17 mouse cellular contexts compared by ENCODE assay signal in genomic region chr13:42304139-42304538, GRCm38 (mm10). TPM values are rescaled to one million over a fixed set of nuclear protein-coding genes. Genes with fewer than 3 reads are reported as not detected.
DNase-seq lines count a peak whose midpoint lies in the region; ATAC-seq and TF ChIP-seq lines count a peak whose summit lies in the region.
"Had no signal": no experiment of that assay in that cellular context is flagged by ENCODE, and none has a peak within 500 bp of the region (broad histone marks: within the 10 kb centered on the region; RNA-seq: fewer than 3 reads in every experiment).

No protein-coding gene starts in this region.

- intact Hi-C loops in heart, postnatal 10 days (cut with DNase I), result loop anchor here (1.0 to 5.0 kb wide), 2 partner anchors 285 to 488 kb away; no protein-coding TSS in a partner anchor

- H3K36me3 ChIP-seq in heart, embryonic 13.5 days, result peaks cover 34% of the 10 kb centered on the region
- no peaks in the 10 kb centered on the region for H3K36me3 ChIP-seq in intestine, embryonic 16.5 days (ENCODE audit: control insufficient read depth, insufficient read depth, low read length)
- H3K36me3 ChIP-seq in neural tube, embryonic 15.5 days, result no peaks in the 10 kb centered on the region
- H3K36me3 ChIP-seq: embryonic facial prominence, embryonic 10.5 days; midbrain, embryonic 12.5 days had no signal

- H3K9ac ChIP-seq in heart, embryonic 13.5 days, result peak overlapping the region; percentile 85
- peak overlapping the region; percentile 27; the same call in 1 of the 2 replicates for H3K9ac ChIP-seq in intestine, embryonic 16.5 days (ENCODE audit: low read depth, low read length)
- H3K9ac ChIP-seq in neural tube, embryonic 15.5 days (replicated peaks), result no peak overlapping the region
- H3K9ac ChIP-seq: midbrain, embryonic 12.5 days had no signal

- DNase-seq in heart, postnatal 10 days, result no peak
- no peak for DNase-seq in lung, adult 2 months
- DNase-seq in lung, adult 18-20 months, result no peak
- DNase-seq in layer of hippocampus, postnatal 25 days (ENCODE audit: extremely low spot score in 1 of 2, low spot score in 1 of 2), result no peak
- no peak for DNase-seq in left cerebral cortex, adult 8-10 months (ENCODE audit: low spot score in 2 of 2)
- DNase-seq: cerebellum, adult 11 months; cerebellum, postnatal 36 days; gastrocnemius, postnatal 25 days; liver; right cerebral cortex, postnatal 25 days had no signal

- no peaks in the 10 kb centered on the region for H3K27me3 ChIP-seq in heart, embryonic 13.5 days (replicated peaks)
- 0 out of 2 replicates have a peak, but pooled peaks cover 4% of the 10 kb centered on the region for H3K27me3 ChIP-seq in intestine, embryonic 16.5 days (replicated peaks; ENCODE audit: control insufficient read depth, insufficient read depth, low read length)
- H3K27me3 ChIP-seq in neural tube, embryonic 15.5 days (replicated peaks), result peaks cover 18% of the 10 kb centered on the region

- peaks cover 42% of the 10 kb centered on the region for H3K4me1 ChIP-seq in heart, embryonic 13.5 days
- peaks cover 6% of the 10 kb centered on the region; the same call in 1 of the 2 replicates for H3K4me1 ChIP-seq in lung, adult 2 months (ENCODE audit: control insufficient read depth, insufficient read depth, low read length)
- peaks cover 17% of the 10 kb centered on the region for H3K4me1 ChIP-seq in intestine, embryonic 16.5 days (ENCODE audit: control insufficient read depth, insufficient read depth, low read length)
- H3K4me1 ChIP-seq in neural tube, embryonic 15.5 days, result peaks cover 20% of the 10 kb centered on the region

- ATAC-seq in heart, embryonic 13.5 days (ENCODE audit: extremely low read depth, insufficient number of reproducible peaks, low FRiP score, low TSS enrichment), result no peak
- ATAC-seq in intestine, embryonic 16.5 days, result no peak
- ATAC-seq in neural tube, embryonic 15.5 days (ENCODE audit: low FRiP score), result no peak

- TF ChIP-seq CTCF in lung, adult 2 months (IDR thresholded peaks at IDR 0.05; ENCODE audit: insufficient read depth, low read length), result no peak

- peak overlapping the region; percentile 64 for H3K4me3 ChIP-seq in heart, embryonic 13.5 days
- peak overlapping the region; percentile 73 for H3K4me3 ChIP-seq in lung, adult 2 months (replicated peaks; ENCODE audit: extremely low read depth, low read depth, low read length)
- H3K4me3 ChIP-seq in intestine, embryonic 16.5 days (ENCODE audit: low read length), result 0 out of 2 replicates have a peak overlapping the region, but pooled peaks have one; percentile 52
- H3K4me3 ChIP-seq in neural tube, embryonic 15.5 days (replicated peaks), result no peak overlapping the region
- H3K4me3 ChIP-seq: erythroblast, embryonic 14.5 days; midbrain, embryonic 12.5 days had no signal

- 51% methylated on average over 8 of the region's 8 CpGs for WGBS in heart, embryonic 13.5 days
- WGBS in lung, adult 2 months, result 26% methylated on average over 8 of the region's 8 CpGs
- WGBS in intestine, embryonic 16.5 days, result 61% methylated on average over 8 of the region's 8 CpGs
- WGBS in neural tube, embryonic 15.5 days, result 82% methylated on average over 8 of the region's 8 CpGs

- peak overlapping the region; percentile 74 for H3K4me2 ChIP-seq in heart, embryonic 13.5 days
- H3K4me2 ChIP-seq in intestine, embryonic 16.5 days (ENCODE audit: low read depth, low read length), result peak overlapping the region; percentile 63; the same call in 1 of the 2 replicates
- 0 out of 2 replicates have a peak overlapping the region, but pooled peaks have one; percentile 73 for H3K4me2 ChIP-seq in neural tube, embryonic 15.5 days
- H3K4me2 ChIP-seq: midbrain, embryonic 12.5 days had no signal

- TF ChIP-seq POLR2A in lung, adult 2 months (IDR thresholded peaks at IDR 0.05; ENCODE audit: borderline replicate concordance, extremely low read depth, low read depth, low read length), result no peak

- no peaks in the 10 kb centered on the region for H3K9me3 ChIP-seq in heart, embryonic 13.5 days
- no peaks in the 10 kb centered on the region for H3K9me3 ChIP-seq in intestine, embryonic 16.5 days (ENCODE audit: control insufficient read depth, low read length)
- no peaks in the 10 kb centered on the region for H3K9me3 ChIP-seq in neural tube, embryonic 15.5 days (replicated peaks)
- H3K9me3 ChIP-seq: embryonic facial prominence, embryonic 10.5 days; midbrain, embryonic 12.5 days had no signal

- H3K27ac ChIP-seq in heart, embryonic 13.5 days (replicated peaks), result no peak overlapping the region
- H3K27ac ChIP-seq in intestine, embryonic 16.5 days (ENCODE audit: low read length), result no peak overlapping the region
- no peak overlapping the region for H3K27ac ChIP-seq in neural tube, embryonic 15.5 days (replicated peaks)
- H3K27ac ChIP-seq: macrophage; midbrain, embryonic 12.5 days had no signal

RNA-seq across cellular contexts. Expression of gene Edn1, which starts 2.9 kb away (rescaled TPM):
- 7.1 TPM in 2 replicates for polyA plus RNA-seq in heart, embryonic 13.5 days (2015; fragmentation: Nextera tagmentation; extraction: Ambion mirVana)
- total RNA-seq in heart, postnatal 10 days (2021), result 1 to 10 TPM; 7.4 to 8.4 TPM
- 8.8 and 18.2 TPM in 2 replicates for polyA plus RNA-seq in lung, adult 2 months (2012; rRNA removed)
- polyA plus RNA-seq in intestine, embryonic 16.5 days (2015; fragmentation: Nextera tagmentation; extraction: Ambion mirVana), result 5.7 and 6.3 TPM in 2 replicates
- polyA plus RNA-seq in neural tube, embryonic 15.5 days (2015; fragmentation: Nextera tagmentation; extraction: Ambion mirVana), result 2.3 and 4.1 TPM in 2 replicates
- total RNA-seq in layer of hippocampus, postnatal 25 days (2021), result 1 to 10 TPM; 2.8 to 3.1 TPM
- total RNA-seq in left cerebral cortex, adult 8-10 months (2022), result 1 to 10 TPM; 1.9 to 3.9 (median 2.8) TPM
- polyA plus RNA-seq: erythroblast, embryonic 14.5 days had no signal
